Mouse (Mus musculus) cerebellum, postnatal 4 days (tissue): ENCODE results near the gene Ntpcr.

Experiments
- DNase-seq, 2 experiments: peaks; one replicate each; pipeline ENCODE4 v3.0.0; 2022; ENCODE audit warnings: low spot score in 2 of 2, mixed read lengths in 1 of 2

Gene Ntpcr

GRCm38 (mm10) chr8:125729746-125730145 lies at the start of gene Ntpcr:
Gene Ntpcr (plus strand): TSS chr8:125729963.
- DNase-seq, result no peak

GRCm38 (mm10) chr8:125680851-125681408 lies 48.8 kb upstream of the Ntpcr start:
- DNase-seq, result no peak

- no peak for DNase-seq
These were observed 44.5 kb upstream of the Ntpcr start for GRCm38 (mm10) chr8:125685216-125685760.

- DNase-seq, result no peak
These were observed 43.4 kb upstream of the Ntpcr start for GRCm38 (mm10) chr8:125686221-125686865.

- DNase-seq, result peak in 1 of 2 experiments; percentile 31
These were observed 39.4 kb upstream of the Ntpcr start for GRCm38 (mm10) chr8:125690166-125690915.

GRCm38 (mm10) chr8:125690961-125691360 lies 38.8 kb upstream of the Ntpcr start:
- no peak for DNase-seq

GRCm38 (mm10) chr8:125692447-125692846 lies 37.3 kb upstream of the Ntpcr start:
- peak in 1 of 2 experiments; percentile 26 for DNase-seq

GRCm38 (mm10) chr8:125693197-125693596 lies 36.6 kb upstream of the Ntpcr start:
- DNase-seq, result no peak

GRCm38 (mm10) chr8:125695951-125696350 lies 33.8 kb upstream of the Ntpcr start:
- DNase-seq, result no peak

- DNase-seq, result no peak
These were observed 30.3 kb upstream of the Ntpcr start for GRCm38 (mm10) chr8:125699391-125700025.

GRCm38 (mm10) chr8:125700407-125700806 lies 29.4 kb upstream of the Ntpcr start:
- DNase-seq, result no peak

GRCm38 (mm10) chr8:125702868-125703473 lies 26.8 kb upstream of the Ntpcr start:
- no peak for DNase-seq

- no peak for DNase-seq
These were observed 25.3 kb upstream of the Ntpcr start for GRCm38 (mm10) chr8:125704434-125704833.

- DNase-seq, result no peak
These were observed 23.9 kb upstream of the Ntpcr start for GRCm38 (mm10) chr8:125705816-125706215.

GRCm38 (mm10) chr8:125709171-125709570 lies 20.6 kb upstream of the Ntpcr start:
- DNase-seq, result no peak

- DNase-seq, result no peak
These were observed 18.2 kb upstream of the Ntpcr start for GRCm38 (mm10) chr8:125711514-125711913.

- DNase-seq, result no peak
These were observed 13.6 kb upstream of the Ntpcr start for GRCm38 (mm10) chr8:125716211-125716610.

GRCm38 (mm10) chr8:125716613-125717012 lies 13.2 kb upstream of the Ntpcr start:
- no peak for DNase-seq

GRCm38 (mm10) chr8:125718914-125719313 lies 10.8 kb upstream of the Ntpcr start:
- DNase-seq, result no peak

- DNase-seq, result no peak
These were observed 7.1 kb upstream of the Ntpcr start for GRCm38 (mm10) chr8:125722675-125723074.

- no peak for DNase-seq
These were observed 6.3 kb upstream of the Ntpcr start for GRCm38 (mm10) chr8:125723437-125723836.
